Mouse (Mus musculus): Measurements from ENCODE around the gene Ints3. TPM values are rescaled to one million over a fixed set of nuclear protein-coding genes. Genes with fewer than 3 reads are reported as not detected.

The Ints3 gene
- polyA plus RNA-seq (2014; fragmentation: Nextera tagmentation; extraction: Ambion mirVana): 34.4 and 34.7 TPM in 2 replicates

- peaks cover 15% of the 10 kb centered on the region for H3K4me1 ChIP-seq (ENCODE audit: control insufficient read depth, insufficient read depth, low read length)
- no peaks in the 10 kb centered on the region for H3K9me3 ChIP-seq (ENCODE audit: control insufficient read depth, low read length)
- peak within 1 kb of the TSS; percentile 94 for H3K27ac ChIP-seq (ENCODE audit: low read depth, low read length)
- H3K36me3 ChIP-seq (ENCODE audit: control insufficient read depth, insufficient read depth, low read length): no peaks in the 10 kb centered on the region
- ATAC-seq (ENCODE audit: low FRiP score) (peak; percentile 99), DNase-seq (ENCODE audit: low spot score, missing footprints) (peak; percentile 100)
- no peaks in the 10 kb centered on the region for H3K27me3 ChIP-seq (ENCODE audit: control insufficient read depth, insufficient read depth, low read length)
- H3K4me2 ChIP-seq: peak within 1 kb of the TSS; percentile 97
- under 1% methylated on average over 52 of the region's 52 CpGs for WGBS
- peak within 1 kb of the TSS; percentile 79 for H3K4me3 ChIP-seq (ENCODE audit: low read depth, low read length)
- peak within 1 kb of the TSS; percentile 96 for H3K9ac ChIP-seq (ENCODE audit: low read length)
Measured at GRCm38 (mm10) chr3:90433381-90434020, at the start of gene Ints3. Gene Ints3, minus strand, starts transcription at chr3:90433622.

DNA sequence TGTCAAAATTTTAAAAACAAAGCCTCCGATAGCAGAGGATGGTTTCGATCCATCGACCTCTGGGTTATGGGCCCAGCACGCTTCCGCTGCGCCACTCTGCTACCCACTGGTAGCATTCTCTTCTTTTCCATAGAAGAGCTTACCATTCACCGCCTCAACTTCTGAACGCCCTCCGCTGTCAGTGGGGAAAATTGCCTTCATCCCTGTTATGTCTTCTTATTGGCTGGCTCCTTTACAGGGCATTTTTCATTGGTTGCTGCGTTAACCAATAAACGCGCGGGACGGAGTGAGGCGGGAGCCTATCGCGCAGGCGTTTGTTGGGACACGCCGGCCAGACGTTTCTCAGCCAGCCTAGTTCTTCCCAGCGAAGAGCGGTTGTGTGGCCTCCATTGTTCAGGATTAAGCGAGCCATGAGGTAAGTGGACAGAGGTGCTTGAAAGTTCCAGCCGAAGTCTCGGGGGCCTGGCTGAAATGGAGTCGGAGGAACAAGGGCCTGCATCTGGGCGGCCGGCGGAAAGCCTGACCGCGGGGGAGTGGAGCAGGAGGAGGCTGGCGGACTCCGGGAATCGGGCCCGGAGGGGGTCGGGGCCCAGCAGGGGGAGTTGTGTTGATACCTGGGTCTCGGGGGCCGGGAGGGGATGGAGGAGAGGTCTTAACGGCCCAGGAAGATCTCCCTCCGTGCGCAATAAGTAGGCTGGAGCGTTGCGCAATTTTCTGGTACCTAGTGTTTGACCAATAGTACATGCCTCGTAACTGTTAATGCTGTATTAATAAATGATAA is 42.6 kb upstream of the Ints3 start, which contains the start of gene Ilf2:
TSS of gene Ilf2 (plus strand) at position 296 of the 781 bp plus-strand sequence.
- Histone ChIP-seq H3K4me2 (peak within 1 kb of the TSS; percentile 69), H3K27ac (ENCODE audit: low read depth, low read length) (peak within 1 kb of the TSS; percentile 85), H3K36me3 (ENCODE audit: control insufficient read depth, insufficient read depth, low read length) (peaks cover 16% of the 10 kb centered on the region), H3K4me3 (ENCODE audit: low read depth, low read length) (peak within 1 kb of the TSS; percentile 73), H3K27me3 (ENCODE audit: control insufficient read depth, insufficient read depth, low read length) (no peaks in the 10 kb centered on the region), H3K9ac (ENCODE audit: low read length) (peak within 1 kb of the TSS; percentile 90), H3K4me1 (ENCODE audit: control insufficient read depth, insufficient read depth, low read length) (peaks cover 7% of the 10 kb centered on the region), H3K9me3 (ENCODE audit: control insufficient read depth, low read length) (no peaks in the 10 kb centered on the region)
- ATAC-seq (ENCODE audit: low FRiP score): peak; percentile 100
- under 1% methylated on average over 45 of the region's 45 CpGs for WGBS
- DNase-seq (ENCODE audit: low spot score, missing footprints): peak; percentile 100

GRCm38 (mm10) chr3:90475151-90475830 is 41.9 kb upstream of the Ints3 start:
- WGBS: 43% methylated on average over 15 of the region's 16 CpGs
- Histone ChIP-seq H3K27me3 (ENCODE audit: control insufficient read depth, insufficient read depth, low read length) (no peaks in the 10 kb centered on the region), H3K27ac (ENCODE audit: low read depth, low read length) (no peak overlapping the region), H3K9ac (ENCODE audit: low read length) (no peak overlapping the region), H3K9me3 (ENCODE audit: control insufficient read depth, low read length) (no peaks in the 10 kb centered on the region), H3K4me2 (peak overlapping the region; percentile 32; the same call in 1 of the 2 replicates), H3K36me3 (ENCODE audit: control insufficient read depth, insufficient read depth, low read length) (peaks cover 11% of the 10 kb centered on the region), H3K4me3 (ENCODE audit: low read depth, low read length) (peak overlapping the region; percentile 20; the same call in 1 of the 2 replicates), H3K4me1 (ENCODE audit: control insufficient read depth, insufficient read depth, low read length) (peaks cover 7% of the 10 kb centered on the region)
- no peak for DNase-seq (ENCODE audit: low spot score, missing footprints)
- ATAC-seq (ENCODE audit: low FRiP score): peak; percentile 49

DNA sequence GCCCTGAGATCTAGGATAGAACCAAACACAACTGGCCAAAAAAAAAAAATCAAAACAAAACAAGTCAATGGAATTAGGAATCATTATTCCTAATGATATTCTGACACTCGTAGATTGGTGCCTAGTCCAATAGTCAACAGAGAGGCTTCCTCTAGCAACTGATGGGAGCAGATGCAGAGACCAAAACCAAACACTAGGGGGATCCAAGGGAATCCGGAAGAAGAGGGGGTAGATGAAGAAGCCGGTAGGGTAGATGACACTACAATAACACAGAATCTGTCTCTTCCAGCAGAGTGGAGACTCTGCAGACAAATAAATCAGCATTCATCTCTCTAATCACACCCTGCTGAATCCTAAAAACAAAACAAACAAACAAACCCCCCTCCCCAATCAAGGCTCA is 38.8 kb upstream of the Ints3 start:
- Histone ChIP-seq H3K27me3 (ENCODE audit: control insufficient read depth, insufficient read depth, low read length) (no peaks in the 10 kb centered on the region), H3K4me3 (ENCODE audit: low read depth, low read length) (no peak overlapping the region), H3K4me2 (no peak overlapping the region), H3K9ac (ENCODE audit: low read length) (no peak overlapping the region), H3K36me3 (ENCODE audit: control insufficient read depth, insufficient read depth, low read length) (no peaks in the 10 kb centered on the region), H3K27ac (ENCODE audit: low read depth, low read length) (no peak overlapping the region), H3K9me3 (ENCODE audit: control insufficient read depth, low read length) (no peaks in the 10 kb centered on the region), H3K4me1 (ENCODE audit: control insufficient read depth, insufficient read depth, low read length) (peaks cover 5% of the 10 kb centered on the region)
- ATAC-seq (ENCODE audit: low FRiP score) (no peak), DNase-seq (ENCODE audit: low spot score, missing footprints) (no peak)
- WGBS: 44% methylated on average over 3 of the region's 3 CpGs

GRCm38 (mm10) chr3:90467618-90468300 is 34.3 kb upstream of the Ints3 start:
- H3K36me3 ChIP-seq (ENCODE audit: control insufficient read depth, insufficient read depth, low read length): no peaks in the 10 kb centered on the region
- no peak for DNase-seq (ENCODE audit: low spot score, missing footprints)
- H3K4me3 ChIP-seq (ENCODE audit: low read depth, low read length): no peak overlapping the region
- WGBS: 89% methylated on average over 10 of the region's 10 CpGs
- H3K27ac ChIP-seq (ENCODE audit: low read depth, low read length): no peak overlapping the region
- peaks cover 36% of the 10 kb centered on the region for H3K27me3 ChIP-seq (ENCODE audit: control insufficient read depth, insufficient read depth, low read length)
- ATAC-seq (ENCODE audit: low FRiP score): no peak
- H3K4me1 ChIP-seq (ENCODE audit: control insufficient read depth, insufficient read depth, low read length): peaks cover 12% of the 10 kb centered on the region; the same call in 1 of the 2 replicates
- no peaks in the 10 kb centered on the region for H3K9me3 ChIP-seq (ENCODE audit: control insufficient read depth, low read length)
- H3K9ac ChIP-seq (ENCODE audit: low read length): no peak overlapping the region
- no peak overlapping the region for H3K4me2 ChIP-seq

DNA sequence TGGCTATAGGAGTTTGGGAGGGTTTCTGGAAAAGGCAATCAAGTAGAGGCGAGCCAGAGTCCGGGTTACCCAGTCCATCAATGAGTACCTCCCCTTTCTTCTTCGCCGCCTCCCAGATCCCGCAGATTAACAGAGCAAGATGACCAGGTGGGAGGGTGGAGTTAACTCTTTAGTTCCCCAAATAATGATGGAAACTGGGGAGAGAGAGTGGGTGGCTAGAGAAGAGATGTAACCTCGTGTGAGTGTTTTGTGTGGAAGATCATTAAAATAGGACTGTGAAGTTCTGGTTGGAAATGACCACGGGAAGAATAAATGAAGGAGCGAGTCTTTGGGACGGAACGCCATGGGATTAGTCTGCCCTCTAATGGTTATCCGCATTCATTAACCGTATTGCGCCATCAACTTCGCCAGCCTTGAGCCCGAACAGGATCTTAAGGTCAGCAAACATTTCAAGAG is 32.9 kb upstream of the Ints3 start:
- Histone ChIP-seq H3K4me1 (ENCODE audit: control insufficient read depth, insufficient read depth, low read length) (peaks cover 12% of the 10 kb centered on the region; the same call in 1 of the 2 replicates), H3K9ac (ENCODE audit: low read length) (peak overlapping the region; percentile 28; the same call in 1 of the 2 replicates), H3K27ac (ENCODE audit: low read depth, low read length) (no peak overlapping the region), H3K4me2 (peak overlapping the region; percentile 56), H3K9me3 (ENCODE audit: control insufficient read depth, low read length) (no peaks in the 10 kb centered on the region), H3K27me3 (ENCODE audit: control insufficient read depth, insufficient read depth, low read length) (peaks cover 39% of the 10 kb centered on the region), H3K4me3 (ENCODE audit: low read depth, low read length) (peak overlapping the region; percentile 43), H3K36me3 (ENCODE audit: control insufficient read depth, insufficient read depth, low read length) (no peaks in the 10 kb centered on the region)
- DNase-seq (ENCODE audit: low spot score, missing footprints) (peak; percentile 96), ATAC-seq (ENCODE audit: low FRiP score) (peak; percentile 65)
- under 1% methylated on average over 15 of the region's 15 CpGs for WGBS

DNA sequence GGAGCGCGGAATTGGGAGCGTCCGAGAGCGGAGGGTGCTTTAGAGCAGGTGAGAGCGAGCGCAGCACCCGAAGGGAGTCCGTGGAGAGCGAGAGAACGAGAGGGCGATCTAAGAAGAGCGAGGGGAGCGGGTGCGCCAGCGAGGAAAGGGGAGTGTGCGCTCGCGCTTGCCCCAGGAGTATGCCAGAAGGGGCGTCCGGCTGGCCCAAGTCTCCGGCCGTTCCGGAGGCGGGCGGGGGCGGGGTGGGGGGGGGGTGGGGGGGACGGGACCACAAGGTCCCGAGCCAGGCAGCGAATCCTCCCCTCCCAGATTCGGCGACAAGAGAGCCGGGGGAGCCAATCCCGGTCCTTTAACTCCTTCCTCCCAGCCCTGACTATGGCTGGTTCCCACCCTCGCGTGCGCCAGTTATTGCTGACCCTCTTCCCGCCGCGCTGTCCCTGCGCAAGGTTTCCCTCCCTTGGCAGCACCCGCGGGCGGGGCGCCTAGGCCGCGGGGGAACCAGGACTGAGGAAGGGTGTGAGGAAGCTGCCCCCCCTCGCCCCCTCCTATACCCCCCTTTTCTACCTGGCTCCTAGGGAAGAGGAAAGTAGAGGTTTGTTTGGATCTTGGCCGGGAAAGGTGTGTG is 32.4 kb upstream of the Ints3 start, which contains the start of gene Npr1:
TSS of gene Npr1 (minus strand) at position 181 of the 625 bp plus-strand sequence.
- Histone ChIP-seq H3K27ac (ENCODE audit: low read depth, low read length) (no peak within 1 kb of the TSS), H3K9ac (ENCODE audit: low read length) (peak within 1 kb of the TSS; percentile 28; the same call in 1 of the 2 replicates), H3K4me2 (peak within 1 kb of the TSS; percentile 56), H3K27me3 (ENCODE audit: control insufficient read depth, insufficient read depth, low read length) (peaks cover 39% of the 10 kb centered on the region), H3K4me1 (ENCODE audit: control insufficient read depth, insufficient read depth, low read length) (peaks cover 12% of the 10 kb centered on the region; the same call in 1 of the 2 replicates), H3K36me3 (ENCODE audit: control insufficient read depth, insufficient read depth, low read length) (no peaks in the 10 kb centered on the region), H3K9me3 (ENCODE audit: control insufficient read depth, low read length) (no peaks in the 10 kb centered on the region), H3K4me3 (ENCODE audit: low read depth, low read length) (peak within 1 kb of the TSS; percentile 43)
- under 1% methylated on average over 32 of the region's 49 CpGs for WGBS
- DNase-seq (ENCODE audit: low spot score, missing footprints) (peak; percentile 95), ATAC-seq (ENCODE audit: low FRiP score) (peak; percentile 71)

Data from midbrain, embryonic 11.5 days (tissue).